Mouse (Mus musculus) neutrophil, adult 83 days (primary cell): ENCODE measurements around the gene Vstm4. TPM values are rescaled to one million over a fixed set of nuclear protein-coding genes. Genes with fewer than 3 reads are reported as not detected.

ENCODE experiments used
- total RNA-seq, 2 experiments: library from RNA; stranded (reverse); gene quantifications; one replicate each; pipeline ENCODE4 v1.2.4; 2023

The Vstm4 gene
- under 1 TPM in 1 of 2 experiments, not detected in 1; 0.15 TPM for total RNA-seq

GRCm38 (mm10) chr14:32856681-32857328, at the start of gene Vstm4:
Gene Vstm4, plus strand, starts transcription at chr14:32856756.

GRCm38 (mm10) chr14:32833847-32834246, 22.7 kb upstream of the Vstm4 start, which contains the start of gene Fam170b:
Gene Fam170b, plus strand, starts transcription at chr14:32833962.

Other genes with a start within 250 kb of the Vstm4 start
- under 1 TPM in 1 of 2 experiments, not detected in 1; 0.07 TPM for gene 3425401B19Rik, start 171.5 kb upstream of the Vstm4 start, total RNA-seq
- 1 to 10 TPM; 2.1 to 5.8 TPM for gene Tmem273, start 70.8 kb upstream of the Vstm4 start, total RNA-seq
- not detected for gene Fam170b, start 22.8 kb upstream of the Vstm4 start, total RNA-seq
- not detected for gene Lrrc18, start 134.6 kb downstream of the Vstm4 start, total RNA-seq